ENCODE assay signal across 12 mouse cellular contexts in genomic region chr11:20650006-20650639, GRCm38 (mm10).
DNase-seq lines count a peak whose midpoint lies in the region; ATAC-seq and TF ChIP-seq lines count a peak whose summit lies in the region.
"Had no signal": no experiment of that assay in that cellular context is flagged by ENCODE, and none has a peak within 500 bp of the region (broad histone marks: within the 10 kb centered on the region; RNA-seq: fewer than 3 reads in every experiment).

No protein-coding gene starts in this region.

- ATAC-seq in forebrain, embryonic 12.5 days (ENCODE audit: low FRiP score): peak; percentile 87
- peak; percentile 76 for ATAC-seq in neural tube, embryonic 14.5 days (ENCODE audit: low read depth)
- ATAC-seq in kidney, embryonic 14.5 days (ENCODE audit: low FRiP score, low TSS enrichment): no peak

- H3K4me2 ChIP-seq in forebrain, embryonic 12.5 days: peak overlapping the region; percentile 27
- no peak overlapping the region; the same call in 1 of the 2 replicates for H3K4me2 ChIP-seq in neural tube, embryonic 14.5 days (ENCODE audit: low read depth, low read length)
- H3K4me2 ChIP-seq in kidney, embryonic 14.5 days (replicated peaks; ENCODE audit: low read depth, low read length): no peak overlapping the region

- H3K4me1 ChIP-seq in forebrain, embryonic 12.5 days: peaks cover 81% of the 10 kb centered on the region
- H3K4me1 ChIP-seq in neural tube, embryonic 14.5 days (ENCODE audit: control insufficient read depth, insufficient read depth, low read length): peaks cover 13% of the 10 kb centered on the region; the same call in 1 of the 2 replicates
- H3K4me1 ChIP-seq in kidney, embryonic 14.5 days (ENCODE audit: control insufficient read depth, insufficient read depth, low read length): peaks cover 24% of the 10 kb centered on the region

- H3K4me3 ChIP-seq in forebrain, embryonic 12.5 days (replicated peaks): no peak overlapping the region
- peak overlapping the region; percentile 3; the same call in 1 of the 2 replicates for H3K4me3 ChIP-seq in layer of hippocampus, adult 2 months
- H3K4me3 ChIP-seq in neural tube, embryonic 14.5 days (ENCODE audit: low read depth, low read length): no peak overlapping the region
- no peak overlapping the region for H3K4me3 ChIP-seq in kidney, embryonic 14.5 days (ENCODE audit: low read length)

- H3K27me3 ChIP-seq in forebrain, embryonic 12.5 days: no peaks in the 10 kb centered on the region
- no peaks in the 10 kb centered on the region for H3K27me3 ChIP-seq in neural tube, embryonic 14.5 days (ENCODE audit: control insufficient read depth, insufficient read depth, low read length)
- no peaks in the 10 kb centered on the region for H3K27me3 ChIP-seq in kidney, embryonic 14.5 days (ENCODE audit: control insufficient read depth, insufficient read depth, low read length)

- TF ChIP-seq CTCF in layer of hippocampus, adult 2 months (conservative IDR thresholded peaks at IDR 0.05): no peak

- peak; percentile 39 for DNase-seq in layer of hippocampus, adult 11-12 months (ENCODE audit: low spot score)
- no peak for DNase-seq in layer of hippocampus, adult 9-10 months (ENCODE audit: low spot score)
- peak in 1 of 2 experiments; percentile 42 for DNase-seq in layer of hippocampus, adult 2 months (ENCODE audit: low spot score in 2 of 2)
- no peak for DNase-seq in right cerebral cortex, postnatal 4 days
- DNase-seq in right cerebral cortex, adult 2 months (ENCODE audit: low spot score in 2 of 2): no peak
- DNase-seq: kidney, postnatal 25 days; liver; lung, postnatal 10 days; thymus, adult 18-20 months had no signal

- no peak overlapping the region for H3K9ac ChIP-seq in forebrain, embryonic 12.5 days
- H3K9ac ChIP-seq in neural tube, embryonic 14.5 days (replicated peaks; ENCODE audit: low read depth, low read length): no peak overlapping the region
- H3K9ac ChIP-seq in kidney, embryonic 14.5 days (ENCODE audit: low read depth, low read length): no peak overlapping the region

- 16% methylated on average over 17 of the region's 17 CpGs for WGBS in forebrain, embryonic 12.5 days
- whole genome bisulfite sequencing in neural tube, embryonic 14.5 days: 14% methylated on average over 17 of the region's 17 CpGs
- WGBS in kidney, embryonic 14.5 days: 85% methylated on average over 17 of the region's 17 CpGs

- H3K27ac ChIP-seq in forebrain, embryonic 12.5 days: peak overlapping the region; percentile 84
- peak overlapping the region; percentile 60 for H3K27ac ChIP-seq in layer of hippocampus, adult 2 months
- H3K27ac ChIP-seq in neural tube, embryonic 14.5 days (ENCODE audit: low read depth, low read length): peak overlapping the region; percentile 22; the same call in 1 of the 2 replicates
- H3K27ac ChIP-seq in kidney, embryonic 14.5 days (ENCODE audit: low read depth, low read length): no peak overlapping the region

- H3K9me3 ChIP-seq in forebrain, embryonic 12.5 days: no peaks in the 10 kb centered on the region
- no peaks in the 10 kb centered on the region for H3K9me3 ChIP-seq in neural tube, embryonic 14.5 days (ENCODE audit: control insufficient read depth, low read length)
- no peaks in the 10 kb centered on the region for H3K9me3 ChIP-seq in kidney, embryonic 14.5 days (ENCODE audit: control insufficient read depth, low read length)

- H3K36me3 ChIP-seq in forebrain, embryonic 12.5 days (replicated peaks): peaks cover 9% of the 10 kb centered on the region
- 0 out of 2 replicates have a peak, but pooled peaks cover 7% of the 10 kb centered on the region for H3K36me3 ChIP-seq in neural tube, embryonic 14.5 days (ENCODE audit: control insufficient read depth, insufficient read depth, low read length)
- H3K36me3 ChIP-seq in kidney, embryonic 14.5 days (ENCODE audit: control insufficient read depth, insufficient read depth, low read length): peaks cover 7% of the 10 kb centered on the region; the same call in 1 of the 2 replicates
